Mouse (Mus musculus) bone marrow macrophage, adult 2 months (primary cell): ENCODE data around the gene Cdc25b.

Experiments used
- CTCF ChIP-seq: IDR thresholded peaks from 2 replicates; pipeline ENCODE4 v1.5.1; 2012; ENCODE audit warnings: low read depth, mild to moderate bottlenecking, low read length, moderate library complexity
- POLR2A ChIP-seq: IDR thresholded peaks from 2 replicates; pipeline ENCODE4 v1.6.1; 2012; ENCODE audit warnings: mild to moderate bottlenecking, low read depth, low read length, borderline replicate concordance

DNA sequence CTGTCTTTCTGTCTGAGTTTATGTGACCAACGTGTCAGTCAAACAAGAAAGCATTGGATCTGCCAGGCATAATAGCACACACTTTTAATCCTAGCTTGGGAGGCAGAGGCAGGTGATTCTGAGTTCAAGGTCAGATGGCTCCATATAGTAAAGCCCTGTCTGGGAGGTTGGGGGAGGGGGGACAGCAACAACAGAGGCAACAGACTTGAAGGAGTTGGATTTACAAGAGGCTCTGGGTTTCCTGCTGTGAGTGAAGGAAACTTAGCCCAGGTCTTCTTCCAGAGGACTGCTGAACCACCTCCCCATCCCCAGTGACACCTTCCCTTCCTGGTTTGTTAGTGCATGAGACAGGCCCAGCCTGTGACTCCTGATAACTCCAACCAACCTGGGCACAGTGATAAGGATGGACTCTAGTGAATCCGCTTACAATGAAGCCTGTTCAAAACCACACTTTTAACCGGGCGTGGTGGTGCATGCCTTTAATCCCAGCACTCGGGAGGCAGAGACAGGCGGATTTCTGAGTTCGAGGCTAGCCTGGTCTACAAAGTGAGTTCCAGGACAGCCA, 34.5 kb upstream of the Cdc25b start:
- no peak for TF ChIP-seq CTCF
- TF ChIP-seq POLR2A = no peak
